Mouse (Mus musculus) neural tube, embryonic 12.5 days (tissue): ENCODE measurements around the gene Fam171a2. TPM values are rescaled to one million over a fixed set of nuclear protein-coding genes. Genes with fewer than 3 reads are reported as not detected.
"Not testable (repeated sequence)": the region's sequence is repeated elsewhere in the genome, so short reads cannot be mapped to it uniquely, and the experiment has no call there.

Experiments used
- ATAC-seq: fragments of 200-750 bp; cut with Nextera tagmentation; 2 replicates; pipeline ENCODE4 v1.8.0; 2017; ENCODE audit warnings: low read depth, mild to moderate bottlenecking, moderate TSS enrichment, moderate library complexity; ENCODE audit not compliant: low FRiP score
- H3K27ac ChIP-seq: fragments of 300-500 bp; sonication (generic); 2 replicates; pipeline ENCODE4 v1.5.1; 2016
- H3K27me3 ChIP-seq: fragments of 300-500 bp; sonication (generic); replicated peaks from 2 replicates; pipeline ENCODE4 v1.6.1; 2016; ENCODE audit warnings: mild to moderate bottlenecking
- H3K36me3 ChIP-seq: fragments of 300-500 bp; sonication (generic); 2 replicates; pipeline ENCODE4 v1.6.1; 2016; ENCODE audit warnings: mild to moderate bottlenecking
- H3K4me1 ChIP-seq: fragments of 300-500 bp; sonication (generic); 2 replicates; pipeline ENCODE4 v1.6.1; 2016
- H3K4me2 ChIP-seq: fragments of 300-500 bp; sonication (generic); replicated peaks from 2 replicates; pipeline ENCODE4 v1.6.1; 2016; ENCODE audit warnings: mild to moderate bottlenecking
- H3K4me3 ChIP-seq: fragments of 300-500 bp; sonication (generic); 2 replicates; pipeline ENCODE4 v1.5.1; 2016
- H3K9ac ChIP-seq: fragments of 300-500 bp; sonication (generic); 2 replicates; pipeline ENCODE4 v1.6.1; 2016; ENCODE audit warnings: mild to moderate bottlenecking
- H3K9me3 ChIP-seq: fragments of 300-500 bp; sonication (generic); 2 replicates; pipeline ENCODE4 v1.6.1; 2016; ENCODE audit warnings: mild to moderate bottlenecking
- WGBS: fragments of 180-500 bp; shearing (Covaris S2); methylation state at CpG from one replicate; pipeline ENCODE4 v1.1.7; 2016; 5-methylcytosine and 5-hydroxymethylcytosine counted together
- microRNA-seq: library from miRNA; unstranded; fragments of <30 nt; microRNA quantifications from one replicate; pipeline ENCODE4, GENCODE M21; 2017
- polyA plus RNA-seq: library from polyadenylated mRNA; unstranded; fragments of >200 nt; fragmentation: Nextera tagmentation; extraction: Ambion mirVana; gene quantifications from 2 replicates; pipeline ENCODE4 v1.2.1, GENCODE M21; 2016

Gene Fam171a2
- polyA plus RNA-seq, 1 experiment from 2014 or later: 23.7 TPM

- H3K9me3 ChIP-seq: no peaks in the 10 kb centered on the region
- peak; percentile 37 for ATAC-seq
- peak overlapping the region; percentile 80 for H3K4me2 ChIP-seq
- peak overlapping the region; percentile 79 for H3K27ac ChIP-seq
- peaks cover under 1% of the 10 kb centered on the region; the same call in 1 of the 2 replicates for H3K36me3 ChIP-seq
- H3K4me3 ChIP-seq: peak overlapping the region; percentile 66
- peaks cover 11% of the 10 kb centered on the region for H3K27me3 ChIP-seq
- H3K9ac ChIP-seq: peak overlapping the region; percentile 80
- H3K4me1 ChIP-seq: peaks cover 61% of the 10 kb centered on the region
- 8% methylated on average over 17 of the region's 17 CpGs for WGBS
Observed at GRCm38 (mm10) chr11:102393719-102394420, 53.6 kb downstream of the Fam171a2 start.

- H3K4me3 ChIP-seq: peak within 1 kb of the TSS; percentile 66
- H3K27ac ChIP-seq: peak within 1 kb of the TSS; percentile 79
- H3K9me3 ChIP-seq: no peaks in the 10 kb centered on the region
- peaks cover 56% of the 10 kb centered on the region for H3K4me1 ChIP-seq
- peak within 1 kb of the TSS; percentile 80 for H3K4me2 ChIP-seq
- no peaks in the 10 kb centered on the region; the same call in 1 of the 2 replicates for H3K36me3 ChIP-seq
- H3K9ac ChIP-seq: peak within 1 kb of the TSS; percentile 80
- peaks cover 7% of the 10 kb centered on the region for H3K27me3 ChIP-seq
- peak; percentile 88 for ATAC-seq
- under 1% methylated on average over 34 of the region's 34 CpGs for whole genome bisulfite sequencing
Observed at GRCm38 (mm10) chr11:102393238-102393634, 54.2 kb downstream of the Fam171a2 start, which contains the start of gene Rundc3a. Gene Rundc3a, plus strand, starts transcription at chr11:102393403.

- ATAC-seq: peak; percentile 56
Observed at GRCm38 (mm10) chr11:102392441-102393237, 54.8 kb downstream of the Fam171a2 start.

GRCm38 (mm10) chr11:102389436-102389835 is 58.0 kb downstream of the Fam171a2 start:
- not testable (repeated sequence) for H3K4me2 ChIP-seq, H3K27ac ChIP-seq, ATAC-seq, H3K9me3 ChIP-seq, H3K36me3 ChIP-seq, H3K9ac ChIP-seq, H3K4me3 ChIP-seq, H3K27me3 ChIP-seq
- WGBS: 87% methylated on average over 4 of the region's 5 CpGs
- peaks cover 18% of the 10 kb centered on the region for H3K4me1 ChIP-seq

More at GRCm38 (mm10) chr11:102392441-102393237, 54.8 kb downstream of the Fam171a2 start:
- H3K4me3 ChIP-seq: peak overlapping the region; percentile 66
- no peaks in the 10 kb centered on the region for H3K36me3 ChIP-seq
- H3K4me2 ChIP-seq: peak overlapping the region; percentile 80
- peaks cover under 1% of the 10 kb centered on the region; the same call in 1 of the 2 replicates for H3K27me3 ChIP-seq
- no peaks in the 10 kb centered on the region for H3K9me3 ChIP-seq
- peak overlapping the region; percentile 41 for H3K9ac ChIP-seq
- peaks cover 50% of the 10 kb centered on the region for H3K4me1 ChIP-seq
- H3K27ac ChIP-seq: peak overlapping the region; percentile 72
- 21% methylated on average over 15 of the region's 15 CpGs for WGBS

Small RNA genes lying within 50 kb of the gene (microRNA-seq; reads per million reads assigned to microRNA genes)
- not detected for gene Mir6930

Other genes starting within 250 kb of the Fam171a2 start
- gene Hdac5, start 217.5 kb downstream of the Fam171a2 start, polyA plus RNA-seq: 104 and 106 TPM in 2 replicates
- gene BC030867, start 198.8 kb downstream of the Fam171a2 start, polyA plus RNA-seq: 10.0 and 11.6 TPM in 2 replicates
- gene Asb16, start 178.9 kb downstream of the Fam171a2 start, polyA plus RNA-seq: not detected in 2 replicates
- 71.3 and 75.6 TPM in 2 replicates for gene Tmub2, start 162.8 kb downstream of the Fam171a2 start, polyA plus RNA-seq
- 27.5 and 27.6 TPM in 2 replicates for gene Atxn7l3, start 151.1 kb downstream of the Fam171a2 start, polyA plus RNA-seq
- gene Ubtf, start 127.9 kb downstream of the Fam171a2 start, polyA plus RNA-seq: 98.7 and 101 TPM in 2 replicates
- gene Slc4a1, start 81.5 kb downstream of the Fam171a2 start, polyA plus RNA-seq: 18.8 and 23.6 TPM in 2 replicates
- 152 and 171 TPM in 2 replicates for gene Rundc3a, start 54.3 kb downstream of the Fam171a2 start, polyA plus RNA-seq
- gene Slc25a39, start 39.7 kb downstream of the Fam171a2 start, polyA plus RNA-seq: 148 and 162 TPM in 2 replicates
- gene Grn, start 17.4 kb downstream of the Fam171a2 start, polyA plus RNA-seq: 75.2 and 86.1 TPM in 2 replicates
- gene Itga2b, start 22.4 kb upstream of the Fam171a2 start, polyA plus RNA-seq: 7.0 and 7.6 TPM in 2 replicates
- 69.0 and 71.0 TPM in 2 replicates for gene Gpatch8, start 108.7 kb upstream of the Fam171a2 start, polyA plus RNA-seq
- gene Gm11627, start 131.8 kb upstream of the Fam171a2 start, polyA plus RNA-seq: 5.7 and 7.3 TPM in 2 replicates
- gene Fzd2, start 156.7 kb upstream of the Fam171a2 start, polyA plus RNA-seq: 38.2 and 44.0 TPM in 2 replicates
- gene Meioc, start 216.0 kb upstream of the Fam171a2 start, polyA plus RNA-seq: 0.58 and 0.60 TPM in 2 replicates